Mouse (Mus musculus): ENCODE measurements around the gene Tmem139. TPM values are rescaled to one million over a fixed set of nuclear protein-coding genes. Genes with fewer than 3 reads are reported as not detected.

Tmem139 gene
- polyA plus RNA-seq, 1 experiment from 2014 or later: 0.17 TPM

DNA sequence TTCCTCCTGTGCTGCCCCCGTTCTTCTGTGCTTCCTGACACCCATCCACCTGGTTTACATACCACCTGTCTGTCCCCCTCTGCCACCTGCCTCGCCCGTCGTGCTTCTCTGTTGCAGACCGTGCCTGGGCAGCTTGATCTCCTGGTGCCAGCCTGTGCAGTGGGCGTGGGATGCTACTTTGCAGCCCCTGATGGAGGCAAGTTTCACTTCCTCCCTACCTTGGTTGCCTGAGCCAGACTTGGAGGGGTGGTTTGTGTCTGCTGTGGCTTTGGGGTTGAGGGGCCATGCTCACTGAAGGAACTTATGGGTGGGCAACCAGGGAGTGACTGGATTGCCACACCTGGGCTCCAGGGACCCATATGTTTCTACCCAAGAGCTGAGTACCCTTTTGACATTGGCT, 31.6 kb downstream of the Tmem139 start:
- Histone ChIP-seq H3K4me2 (no peak overlapping the region), H3K9me3 (no peaks in the 10 kb centered on the region), H3K27ac (no peak overlapping the region), H3K36me3 (replicated peaks) (peaks cover 43% of the 10 kb centered on the region), H3K4me3 (replicated peaks) (no peak overlapping the region), H3K9ac (no peak overlapping the region), H3K4me1 (no peaks in the 10 kb centered on the region), H3K27me3 (no peaks in the 10 kb centered on the region)
- WGBS: 89% methylated on average over 6 of the region's 6 CpGs
- no peak for ATAC-seq (ENCODE audit: low FRiP score)

DNA sequence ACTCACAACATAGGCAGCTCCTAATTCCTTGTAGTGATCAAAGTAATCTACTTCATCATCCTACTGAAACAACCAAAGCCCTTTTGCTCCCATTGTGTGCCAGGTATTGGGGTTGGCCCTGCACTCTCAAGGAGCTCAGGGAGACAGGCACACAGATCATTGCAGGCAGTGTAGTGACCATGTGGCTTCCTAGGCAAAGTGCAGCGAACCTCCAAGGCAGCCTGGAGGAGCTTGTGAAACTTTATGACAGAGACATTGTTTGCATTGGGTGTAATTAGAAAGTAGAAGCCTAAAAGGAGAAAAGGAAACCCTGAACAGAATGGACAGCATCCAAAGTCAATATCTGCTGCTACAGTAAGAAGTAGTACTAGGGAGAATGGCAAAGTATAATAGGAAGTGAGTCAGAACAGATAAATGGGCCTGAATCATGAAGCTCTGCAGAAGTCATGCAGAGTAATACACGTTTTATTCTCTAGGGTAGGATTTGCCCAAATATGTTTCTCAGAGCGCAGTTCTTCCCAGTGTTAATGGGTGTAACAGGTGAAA, 33.9 kb downstream of the Tmem139 start:
- H3K4me1 ChIP-seq: no peaks in the 10 kb centered on the region
- H3K4me2 ChIP-seq: no peak overlapping the region
- H3K4me3 ChIP-seq (replicated peaks): no peak overlapping the region
- WGBS: 86% methylated on average over 3 of the region's 3 CpGs
- no peak overlapping the region for H3K9ac ChIP-seq
- H3K27me3 ChIP-seq: no peaks in the 10 kb centered on the region
- H3K9me3 ChIP-seq: no peaks in the 10 kb centered on the region
- H3K27ac ChIP-seq: no peak overlapping the region
- no peak for ATAC-seq (ENCODE audit: low FRiP score)
- peaks cover 56% of the 10 kb centered on the region for H3K36me3 ChIP-seq (replicated peaks)

DNA sequence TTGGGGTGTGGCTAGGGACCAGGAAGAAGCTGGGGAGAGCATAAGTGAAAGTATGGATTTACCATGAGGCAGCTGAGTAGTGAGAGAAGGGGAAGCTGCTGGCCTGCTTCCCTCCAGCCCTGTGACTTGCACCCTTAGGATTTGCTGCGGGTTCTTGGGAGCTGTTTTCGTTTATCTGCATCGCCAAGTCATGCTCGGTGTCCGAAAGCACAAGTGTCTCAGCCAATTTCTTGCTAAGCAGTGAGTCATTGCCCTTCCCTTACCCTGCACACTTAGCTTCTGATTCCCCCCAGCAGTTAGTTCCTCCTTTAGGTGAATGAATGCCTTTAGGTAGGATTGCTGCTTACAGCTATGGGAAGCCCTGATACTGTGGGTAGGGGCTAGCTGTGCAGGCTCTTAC, 37.6 kb downstream of the Tmem139 start:
- WGBS: 93% methylated on average over 5 of the region's 5 CpGs
- no peak overlapping the region for H3K9ac ChIP-seq
- H3K4me3 ChIP-seq (replicated peaks): no peak overlapping the region
- peaks cover 33% of the 10 kb centered on the region for H3K36me3 ChIP-seq (replicated peaks)
- no peak for ATAC-seq (ENCODE audit: low FRiP score)
- no peaks in the 10 kb centered on the region for H3K4me1 ChIP-seq
- H3K27me3 ChIP-seq: no peaks in the 10 kb centered on the region
- H3K4me2 ChIP-seq: no peak overlapping the region
- no peak overlapping the region for H3K27ac ChIP-seq
- no peaks in the 10 kb centered on the region for H3K9me3 ChIP-seq

DNA sequence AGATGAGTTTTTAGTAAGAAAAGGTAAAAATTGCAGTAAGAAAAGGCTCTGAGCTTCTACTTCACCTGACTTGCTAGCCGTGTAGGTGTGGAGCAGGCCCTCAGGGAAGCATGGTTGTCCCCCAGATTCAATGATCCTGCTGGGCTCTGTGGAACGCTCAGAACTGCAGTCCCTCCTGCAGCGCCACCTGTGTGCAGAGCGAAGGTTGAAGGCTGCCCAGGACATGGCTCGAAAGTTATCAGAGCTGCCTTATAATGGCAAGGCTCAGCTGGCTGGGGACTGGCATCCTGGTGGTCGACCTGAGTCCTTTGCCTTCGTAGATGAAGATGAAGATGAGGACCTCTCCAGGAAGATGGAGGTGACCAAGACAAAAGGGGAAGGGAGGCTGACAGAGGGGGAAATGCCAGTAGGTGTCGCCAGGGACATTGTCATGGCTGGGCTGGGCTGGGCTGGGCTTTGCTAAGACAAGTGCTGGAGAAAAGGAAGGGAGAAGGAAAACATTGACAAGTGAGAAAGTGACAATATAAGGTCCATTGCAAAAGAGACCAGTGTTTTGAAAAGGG, 48.1 kb downstream of the Tmem139 start:
- H3K36me3 ChIP-seq (replicated peaks): peaks cover 85% of the 10 kb centered on the region
- no peaks in the 10 kb centered on the region for H3K9me3 ChIP-seq
- H3K4me2 ChIP-seq: no peak overlapping the region
- no peak overlapping the region for H3K4me3 ChIP-seq (replicated peaks)
- ATAC-seq (ENCODE audit: low FRiP score): no peak
- no peak overlapping the region for H3K9ac ChIP-seq
- WGBS: 45% methylated on average over 8 of the region's 8 CpGs
- no peak overlapping the region for H3K27ac ChIP-seq
- no peaks in the 10 kb centered on the region for H3K27me3 ChIP-seq
- no peaks in the 10 kb centered on the region for H3K4me1 ChIP-seq

DNA sequence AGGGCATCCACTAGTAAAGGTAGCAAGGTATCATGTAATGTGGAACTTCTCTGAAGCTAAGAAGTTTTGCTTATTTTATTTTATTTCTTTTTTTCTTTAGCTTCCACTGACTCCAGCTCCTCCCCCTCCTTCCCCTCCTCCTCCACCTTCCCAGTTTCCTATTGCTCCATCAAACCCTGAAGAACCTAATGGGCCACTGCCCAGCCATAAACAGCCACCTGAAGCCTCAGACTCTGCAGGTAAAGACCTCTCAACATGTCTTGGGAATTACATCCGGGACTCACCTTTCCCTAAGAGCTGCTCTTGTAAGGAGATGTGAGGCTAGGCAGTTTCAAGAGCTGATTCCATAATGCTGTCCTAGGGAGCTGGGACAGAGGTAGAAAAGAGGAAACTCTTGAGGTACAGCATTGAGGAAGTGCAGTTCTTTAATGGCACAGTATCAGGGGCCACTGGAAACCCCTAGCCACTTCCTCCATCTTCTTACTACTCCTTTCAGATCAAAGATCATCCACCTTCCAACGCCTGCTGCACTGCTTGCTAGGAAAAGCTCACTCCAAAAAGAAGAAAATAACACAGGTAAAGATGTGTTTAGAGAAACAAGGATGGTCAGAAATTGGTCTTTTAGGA, 48.8 kb downstream of the Tmem139 start:
- ATAC-seq (ENCODE audit: low FRiP score): no peak

More for the DNA sequence above, 48.8 kb downstream of the Tmem139 start:
- WGBS: 83% methylated on average over 2 of the region's 2 CpGs
- no peaks in the 10 kb centered on the region for H3K4me1 ChIP-seq
- H3K9me3 ChIP-seq: no peaks in the 10 kb centered on the region
- H3K4me3 ChIP-seq (replicated peaks): no peak overlapping the region
- H3K9ac ChIP-seq: no peak overlapping the region
- H3K27me3 ChIP-seq: no peaks in the 10 kb centered on the region
- H3K4me2 ChIP-seq: no peak overlapping the region
- H3K27ac ChIP-seq: no peak overlapping the region
- H3K36me3 ChIP-seq (replicated peaks): peaks cover 78% of the 10 kb centered on the region

Other genes starting within 250 kb of the Tmem139 start
- not detected in 2 replicates for gene Sva, start 223.6 kb upstream of the Tmem139 start, polyA plus RNA-seq (2016; fragmentation: Nextera tagmentation; extraction: Ambion mirVana)
- not detected in 2 replicates for gene Tas2r139, start 121.0 kb upstream of the Tmem139 start, polyA plus RNA-seq (2016; fragmentation: Nextera tagmentation; extraction: Ambion mirVana)
- gene Tas2r144, start 46.6 kb upstream of the Tmem139 start, polyA plus RNA-seq (2016; fragmentation: Nextera tagmentation; extraction: Ambion mirVana): not detected in 2 replicates
- gene Gstk1, start 16.0 kb upstream of the Tmem139 start, polyA plus RNA-seq (2016; fragmentation: Nextera tagmentation; extraction: Ambion mirVana): 11.8 and 12.8 TPM in 2 replicates
- gene Casp2, start 3.0 kb downstream of the Tmem139 start, polyA plus RNA-seq (2016; fragmentation: Nextera tagmentation; extraction: Ambion mirVana): 74.0 and 79.8 TPM in 2 replicates
- 1.7 and 2.2 TPM in 2 replicates for gene Clcn1, start 24.7 kb downstream of the Tmem139 start, polyA plus RNA-seq (2016; fragmentation: Nextera tagmentation; extraction: Ambion mirVana)
- 3.6 and 4.7 TPM in 2 replicates for gene Fam131b, start 62.7 kb downstream of the Tmem139 start, polyA plus RNA-seq (2016; fragmentation: Nextera tagmentation; extraction: Ambion mirVana)
- 66.6 and 71.1 TPM in 2 replicates for gene Zyx, start 87.7 kb downstream of the Tmem139 start, polyA plus RNA-seq (2016; fragmentation: Nextera tagmentation; extraction: Ambion mirVana)
- gene Epha1, start 111.3 kb downstream of the Tmem139 start, polyA plus RNA-seq (2016; fragmentation: Nextera tagmentation; extraction: Ambion mirVana): 0.69 and 1.4 TPM in 2 replicates
- not detected in 2 replicates for gene Tas2r143, start 138.3 kb downstream of the Tmem139 start, polyA plus RNA-seq (2016; fragmentation: Nextera tagmentation; extraction: Ambion mirVana)
- not detected in 2 replicates for gene Tas2r135, start 143.5 kb downstream of the Tmem139 start, polyA plus RNA-seq (2016; fragmentation: Nextera tagmentation; extraction: Ambion mirVana)
- not detected in 2 replicates for gene Tas2r126, start 172.6 kb downstream of the Tmem139 start, polyA plus RNA-seq (2016; fragmentation: Nextera tagmentation; extraction: Ambion mirVana)
- gene Olfr458, start 203.2 kb downstream of the Tmem139 start, polyA plus RNA-seq (2016; fragmentation: Nextera tagmentation; extraction: Ambion mirVana): not detected in 2 replicates
- gene Olfr457, start 214.4 kb downstream of the Tmem139 start, polyA plus RNA-seq (2016; fragmentation: Nextera tagmentation; extraction: Ambion mirVana): 0.08 TPM in 1 of 2 replicates, not detected in the other
- not detected in 2 replicates for gene Olfr456, start 225.2 kb downstream of the Tmem139 start, polyA plus RNA-seq (2016; fragmentation: Nextera tagmentation; extraction: Ambion mirVana)

Measured in forebrain, embryonic 12.5 days (tissue).